Mouse (Mus musculus) c-Kit-negative CD71-positive TER-119-positive erythroid progenitor cells, embryonic 14.5 days (primary cell): Measurements from ENCODE around the gene Lrfn3.

Source experiments
- DNase-seq: peaks from one replicate; pipeline ENCODE4 v3.0.0-alpha.2; 2013; ENCODE audit warnings: low read depth, low spot score

Lrfn3 gene

DNA sequence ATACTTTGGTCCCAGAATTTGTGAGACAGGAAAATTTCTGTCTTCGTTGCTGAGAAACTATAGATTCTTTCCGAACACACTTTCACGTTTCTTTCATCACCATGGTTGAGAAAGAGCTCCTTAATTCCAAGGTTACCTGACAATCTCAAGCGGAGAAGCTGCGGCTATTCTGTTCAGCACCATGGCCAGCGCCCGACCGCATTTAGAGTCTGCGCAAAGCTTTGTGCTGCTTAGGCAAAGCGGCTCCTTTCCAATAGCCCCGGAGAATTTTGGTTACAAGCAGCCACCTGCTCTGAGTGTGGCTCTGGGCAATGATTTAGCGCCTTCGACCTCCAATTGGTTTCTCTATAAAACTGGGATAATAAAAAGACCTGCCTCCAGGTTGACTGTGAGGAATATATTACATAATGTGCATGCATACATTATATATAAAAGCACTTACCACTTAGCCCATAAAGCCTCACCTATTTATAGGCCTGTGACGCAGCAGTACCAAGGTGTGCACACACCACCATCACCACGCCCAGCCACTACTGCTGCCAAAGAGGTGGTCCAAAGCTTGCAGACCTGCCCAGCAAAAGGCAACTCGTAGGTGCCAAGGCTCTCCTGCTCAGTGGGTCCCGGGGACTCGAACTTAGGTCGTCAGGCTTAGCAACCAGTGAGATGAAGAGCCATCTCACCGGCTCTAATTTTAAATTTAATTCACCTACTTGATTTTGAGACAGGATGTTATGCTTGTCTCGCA, 15.8 kb downstream of the Lrfn3 start:
- no peak for DNase-seq

DNA sequence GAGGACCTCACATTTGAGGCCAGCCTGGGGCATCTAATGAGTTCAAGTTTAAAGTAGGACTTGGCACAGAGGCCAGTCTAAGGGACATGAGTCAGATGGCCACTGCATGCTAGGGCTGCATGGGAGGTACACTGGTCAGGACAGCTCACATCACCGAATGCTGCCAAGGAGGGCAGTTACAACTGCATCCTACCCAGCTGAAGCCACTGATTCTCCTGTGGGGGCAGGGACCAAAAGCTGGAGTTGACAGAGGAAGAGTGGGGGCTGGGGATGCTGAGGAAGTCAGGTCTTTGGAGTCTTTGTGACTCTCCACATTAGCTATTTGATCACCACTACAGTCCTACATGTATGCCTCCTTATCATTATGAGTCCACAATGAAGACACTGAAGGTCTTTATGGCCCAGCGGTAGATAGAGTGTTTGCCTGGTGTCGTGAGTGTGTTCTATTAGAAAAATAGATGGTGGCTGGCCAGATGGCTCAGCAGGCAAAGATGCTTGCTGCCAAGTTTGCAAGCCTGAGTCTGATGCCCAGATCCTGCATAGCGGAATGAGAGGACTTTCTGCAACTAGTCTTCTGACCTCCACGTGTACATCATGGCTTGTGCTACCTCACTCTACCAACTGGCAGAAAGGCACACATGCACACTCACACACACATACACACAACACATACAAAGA, 23.0 kb downstream of the Lrfn3 start:
- DNase-seq, result no peak

DNA sequence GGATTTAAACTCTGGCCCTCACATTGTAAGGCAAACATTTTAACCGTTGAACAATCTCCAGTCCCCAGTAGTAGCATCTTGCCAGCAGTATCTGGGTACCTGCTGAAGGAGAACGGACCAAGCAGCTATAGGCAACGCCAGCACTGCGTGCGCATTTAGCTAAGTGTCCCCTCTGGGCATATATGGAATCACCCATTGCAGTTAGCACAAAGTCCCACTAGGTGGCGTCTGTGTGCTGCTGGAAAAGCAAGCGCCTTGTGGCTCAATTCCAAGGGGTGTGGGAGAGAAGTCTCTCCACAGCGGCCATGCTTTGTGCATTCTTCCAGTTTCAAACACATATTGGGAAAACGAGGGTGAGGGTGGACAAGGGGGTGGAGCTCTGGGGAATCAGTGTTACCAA, 26.2 kb downstream of the Lrfn3 start:
- peak; percentile 38 for DNase-seq

DNA sequence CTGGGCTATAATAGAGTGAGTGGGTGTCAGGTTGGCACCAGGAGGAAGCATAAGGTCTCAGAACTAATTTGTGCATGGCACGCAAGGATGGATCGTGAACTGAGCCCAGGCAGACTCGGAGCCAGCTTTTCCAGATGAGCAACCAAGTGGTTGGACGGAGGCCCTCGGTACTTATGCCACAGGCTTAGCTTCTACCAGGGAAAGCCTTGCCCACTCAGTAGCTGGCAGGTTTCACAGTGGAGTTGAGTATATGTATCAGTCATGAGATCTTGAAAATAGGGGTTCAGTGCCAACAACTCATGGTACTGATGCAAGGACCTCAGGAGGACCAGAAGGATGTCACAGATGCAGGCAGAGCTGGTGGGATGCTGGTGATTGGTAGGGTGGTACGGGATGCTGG, 26.9 kb downstream of the Lrfn3 start:
- no peak for DNase-seq

- no peak for DNase-seq
Measured at GRCm38 (mm10) chr7:30334563-30334962, 28.0 kb downstream of the Lrfn3 start.

- no peak for DNase-seq
Measured at GRCm38 (mm10) chr7:30333436-30333835, 29.1 kb downstream of the Lrfn3 start.

DNA sequence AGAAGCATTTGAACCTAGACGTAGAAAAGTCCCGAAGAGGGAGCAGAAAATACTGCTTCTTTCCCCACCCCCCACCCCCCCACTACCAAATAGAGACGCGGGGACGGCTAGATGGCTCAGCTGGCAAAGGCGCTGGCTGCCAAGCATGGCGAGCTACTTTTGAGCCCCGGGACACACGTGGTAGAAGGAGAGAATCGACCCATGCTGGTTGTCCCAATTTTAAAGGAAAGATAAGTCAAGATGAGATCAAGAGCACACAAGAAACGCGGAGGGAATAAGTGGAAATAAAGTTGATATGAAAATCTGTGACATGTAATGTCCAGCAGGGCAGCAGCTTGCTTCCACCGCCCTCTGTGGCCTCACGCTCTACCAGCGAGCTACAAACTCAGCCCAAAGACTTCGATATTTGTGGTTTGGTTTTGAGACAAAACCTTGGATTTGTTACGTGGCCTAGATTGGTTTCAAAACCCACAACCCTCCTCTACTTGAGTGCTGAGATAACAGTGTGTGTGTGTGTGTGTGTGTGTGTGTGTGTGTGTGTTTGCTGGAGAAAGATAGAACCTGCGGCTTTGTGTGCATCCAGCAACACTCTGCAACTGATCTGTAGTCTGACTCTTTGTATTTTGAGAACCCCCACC, 29.8 kb downstream of the Lrfn3 start:
- DNase-seq, result no peak

GRCm38 (mm10) chr7:30331887-30332286, 30.7 kb downstream of the Lrfn3 start:
- DNase-seq, result peak; percentile 20

- no peak for DNase-seq
Measured at GRCm38 (mm10) chr7:30328379-30328778, 34.2 kb downstream of the Lrfn3 start.

DNA sequence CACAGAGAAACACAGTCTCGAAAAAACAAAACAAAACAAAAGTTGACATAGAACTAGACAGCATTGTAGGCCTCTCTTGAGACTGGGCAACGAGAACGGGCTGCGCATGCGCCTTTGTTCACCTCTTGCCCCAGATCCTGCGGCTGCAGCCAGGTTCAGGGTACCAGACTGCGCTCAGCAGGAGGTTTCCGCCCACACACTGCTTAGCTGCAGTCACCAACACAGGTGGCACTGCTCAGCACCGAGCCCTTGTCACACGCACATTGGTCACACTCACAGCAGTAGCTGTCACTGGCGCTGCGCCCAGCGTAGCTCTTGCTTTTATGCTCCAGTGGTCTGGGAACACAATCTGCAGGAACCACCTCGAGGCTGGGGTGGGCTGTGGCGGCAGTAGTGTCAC, 35.4 kb downstream of the Lrfn3 start:
- no peak for DNase-seq

DNA sequence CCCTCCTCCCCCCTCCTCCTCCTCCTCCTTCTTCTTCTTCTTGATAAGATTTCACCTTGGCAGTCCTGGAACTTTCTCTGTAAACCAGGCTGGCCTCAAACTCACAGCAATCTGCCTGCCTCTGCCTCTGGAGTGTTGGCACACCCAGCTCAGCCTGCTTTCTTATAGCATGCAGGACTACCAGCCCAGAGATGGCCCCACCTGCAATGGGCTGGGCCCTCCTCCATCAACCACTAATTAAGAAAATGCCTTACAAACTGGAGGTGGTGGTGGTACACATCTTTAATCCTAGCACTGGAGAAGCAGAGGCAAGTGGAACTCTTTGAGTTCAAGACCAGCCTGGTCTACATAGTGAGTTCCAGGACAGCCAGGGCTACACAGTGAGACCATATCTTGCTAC, 36.1 kb downstream of the Lrfn3 start:
- no peak for DNase-seq

DNA sequence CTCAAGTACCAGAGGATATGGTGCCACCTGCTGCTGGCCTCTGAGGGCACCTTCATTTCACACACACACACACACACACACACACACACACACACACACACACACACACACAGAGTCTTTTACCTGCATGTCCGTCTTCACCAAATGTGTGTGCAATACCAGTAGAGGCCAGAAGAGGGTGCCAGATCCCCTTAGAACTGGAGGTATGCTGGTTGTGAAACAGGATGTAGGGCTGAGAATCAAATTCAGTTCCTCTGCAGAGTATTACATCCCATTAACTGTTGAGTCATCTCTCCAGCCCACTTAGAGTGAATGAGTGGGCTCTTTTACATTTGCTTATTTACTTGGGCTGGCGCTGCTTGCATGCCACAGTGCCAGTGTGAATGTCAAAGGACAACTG, 37.2 kb downstream of the Lrfn3 start:
- DNase-seq, result peak; percentile 54

DNA sequence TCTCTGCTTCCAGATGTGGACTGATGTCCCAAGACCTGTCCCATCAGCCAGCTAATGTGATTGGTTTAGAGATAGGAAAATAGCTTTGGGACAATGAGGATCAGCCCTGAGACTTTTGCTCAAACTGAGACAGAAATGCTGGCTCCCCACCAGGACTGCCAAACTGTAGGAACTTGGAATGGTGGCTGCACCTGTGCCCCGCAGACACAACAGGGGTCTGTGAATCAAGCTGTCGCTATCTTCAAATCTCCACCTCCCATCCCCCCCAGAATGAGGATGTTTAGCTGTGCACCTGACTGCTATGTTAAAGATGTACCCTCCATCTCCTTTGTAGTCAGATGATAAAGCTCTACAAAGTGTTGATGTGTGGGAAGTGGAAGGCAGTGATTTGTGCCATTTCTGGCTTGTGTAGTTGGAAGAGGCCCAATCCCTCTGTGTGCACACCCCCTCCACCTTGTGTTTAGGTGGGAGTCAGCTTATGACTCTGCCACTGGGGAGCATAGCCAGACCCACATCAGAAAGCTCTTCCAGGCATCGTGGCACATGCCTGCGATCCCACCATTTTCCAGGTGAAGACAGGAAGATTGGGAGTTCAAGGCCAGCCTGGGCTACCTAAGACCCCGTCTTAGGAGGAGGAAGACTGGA, 38.1 kb downstream of the Lrfn3 start:
- DNase-seq, result no peak

DNA sequence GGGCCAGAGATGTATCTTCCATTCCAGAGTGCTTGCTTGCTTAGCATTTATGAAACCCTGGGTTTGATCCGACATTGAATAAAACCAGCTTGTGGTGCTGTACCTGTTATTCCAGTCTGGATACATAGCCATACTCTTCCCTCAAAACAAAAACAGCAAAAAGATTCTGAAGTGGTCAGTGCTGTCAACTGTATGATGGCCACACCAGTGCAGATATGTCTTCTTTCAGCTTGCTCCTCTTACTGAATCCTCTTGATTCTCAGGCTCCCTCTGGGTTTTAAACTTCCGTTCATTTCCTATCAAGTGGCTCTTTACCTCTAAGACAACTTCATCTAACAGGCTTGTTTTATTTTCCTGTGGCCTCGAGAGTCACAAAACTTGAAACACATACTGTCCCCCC, 38.8 kb downstream of the Lrfn3 start, which contains the start of gene Sdhaf1:
Gene Sdhaf1, minus strand, starts transcription at position 101 of the 400 bp plus-strand sequence.
- no peak for DNase-seq

GRCm38 (mm10) chr7:30322865-30323264, 39.7 kb downstream of the Lrfn3 start:
- DNase-seq, result no peak

- peak; percentile 93 for DNase-seq
Measured at GRCm38 (mm10) chr7:30322285-30322667, 40.3 kb downstream of the Lrfn3 start.

GRCm38 (mm10) chr7:30321539-30322284, 40.9 kb downstream of the Lrfn3 start, which contains the start of gene E130208F15Rik:
E130208F15Rik (plus strand) TSS chr7:30321740.
- peak; percentile 52 for DNase-seq

- DNase-seq, result no peak
Measured at GRCm38 (mm10) chr7:30320946-30321345, 41.6 kb downstream of the Lrfn3 start.

- DNase-seq, result no peak
Measured at GRCm38 (mm10) chr7:30318142-30318541, 44.4 kb downstream of the Lrfn3 start.

DNA sequence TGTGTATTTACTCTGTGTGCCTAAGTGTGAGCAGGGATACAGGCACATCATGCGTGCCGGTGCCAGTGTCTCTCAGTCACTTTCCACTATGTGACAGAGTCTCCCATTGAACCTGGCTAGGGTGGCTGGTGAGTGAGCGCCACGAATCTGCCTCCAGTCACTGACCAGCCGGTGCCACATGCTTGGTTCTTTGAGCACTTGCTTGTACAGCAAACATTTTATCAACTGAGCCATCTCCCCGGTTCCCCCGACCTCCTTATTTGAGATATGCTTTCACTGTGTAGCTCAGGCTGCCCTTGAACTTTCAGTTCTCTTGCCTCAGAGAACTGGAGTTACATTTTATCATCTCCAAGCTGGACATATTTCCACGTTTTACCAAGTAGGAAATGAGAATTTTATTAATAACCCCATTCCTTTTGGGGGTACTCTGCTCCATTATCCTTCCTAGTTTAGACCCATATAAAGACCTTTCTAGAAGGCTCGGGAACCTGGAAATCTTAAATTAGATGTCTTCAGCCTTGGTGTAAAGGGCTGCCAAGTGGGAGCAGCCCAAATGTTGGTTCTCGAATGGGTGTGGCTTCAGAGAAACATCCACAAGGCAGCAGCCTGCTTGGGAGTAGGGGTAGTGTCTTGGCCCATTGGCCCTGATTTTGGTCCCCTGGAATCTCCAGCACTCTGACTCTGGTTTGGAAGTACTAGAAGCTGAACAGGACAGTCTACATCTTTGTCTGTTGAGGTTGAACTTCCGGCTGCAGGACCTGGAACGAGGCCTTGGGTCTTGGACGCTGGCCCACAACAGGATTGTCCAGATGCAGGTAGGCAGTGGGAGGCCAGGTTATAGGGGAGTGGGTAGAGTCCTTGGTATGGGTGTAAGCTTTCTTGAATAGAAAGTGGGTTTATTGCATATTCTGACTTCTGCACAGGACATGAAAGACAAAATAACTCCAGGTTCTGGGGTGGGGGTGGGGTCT, 46.7 kb downstream of the Lrfn3 start:
- DNase-seq, result no peak
